Mouse (Mus musculus) lung, postnatal 0 days (tissue): ENCODE results near the gene Kyat3. TPM values are rescaled to one million over a fixed set of nuclear protein-coding genes. Genes with fewer than 3 reads are reported as not detected.
"Not testable (repeated sequence)": the region's sequence is repeated elsewhere in the genome, so short reads cannot be mapped to it uniquely, and the experiment has no call there.

Experiments used
- ATAC-seq: fragments of 200-750 bp; cut with Nextera tagmentation; 2 replicates; pipeline ENCODE4 v1.8.0; 2017; ENCODE audit warnings: moderate library complexity
- DNase-seq: peaks from one replicate; pipeline ENCODE4 v3.0.0-alpha.2; 2016; ENCODE audit warnings: low spot score
- H3K27ac ChIP-seq: fragments of 300-500 bp; sonication (generic); 2 replicates; pipeline ENCODE4 v1.5.1; 2014; ENCODE audit warnings: antibody characterized with exemption, mild to moderate bottlenecking, low read length, mixed read lengths
- H3K27me3 ChIP-seq: fragments of 300-500 bp; sonication (generic); replicated peaks from 2 replicates; pipeline ENCODE4 v1.6.1; 2014; ENCODE audit warnings: low read length, mixed read lengths; ENCODE audit not compliant: insufficient read depth
- H3K36me3 ChIP-seq: fragments of 300-500 bp; sonication (generic); 2 replicates; pipeline ENCODE4 v1.6.1; 2014; ENCODE audit warnings: low read length, mixed read lengths; ENCODE audit not compliant: insufficient read depth
- H3K4me1 ChIP-seq: fragments of 300-500 bp; sonication (generic); 2 replicates; pipeline ENCODE4 v1.6.1; 2014; ENCODE audit warnings: antibody characterized with exemption, low read depth, low read length, mixed read lengths; ENCODE audit not compliant: insufficient read depth
- H3K4me2 ChIP-seq: fragments of 300-500 bp; sonication (generic); replicated peaks from 2 replicates; pipeline ENCODE4 v1.6.1; 2014; ENCODE audit warnings: low read depth, mild to moderate bottlenecking, low read length, moderate library complexity, mixed read lengths
- H3K4me3 ChIP-seq: fragments of 300-500 bp; sonication (generic); 2 replicates; pipeline ENCODE4 v1.5.1; 2014; ENCODE audit warnings: low read depth, low read length
- H3K9ac ChIP-seq: fragments of 300-500 bp; sonication (generic); replicated peaks from 2 replicates; pipeline ENCODE4 v1.6.1; 2014; ENCODE audit warnings: low read depth, mild to moderate bottlenecking
- H3K9me3 ChIP-seq: fragments of 300-500 bp; sonication (generic); 2 replicates; pipeline ENCODE4 v1.6.1; 2016; ENCODE audit warnings: low read length, mixed read lengths
- CTCF ChIP-seq: IDR thresholded peaks from 2 replicates; pipeline ENCODE4 v1.5.1; 2016; ENCODE audit warnings: antibody characterized with exemption, mild to moderate bottlenecking
- EP300 ChIP-seq: IDR thresholded peaks from 2 replicates; pipeline ENCODE4 v1.6.1; 2016; ENCODE audit warnings: antibody characterized with exemption, mild to moderate bottlenecking, control low read depth
- WGBS: fragments of 180-500 bp; shearing (Covaris S2); extraction: QIAGEN DNeasy Blood & Tissue Kit; methylation state at CpG from one replicate; pipeline ENCODE4 v1.1.7; 2014; 5-methylcytosine and 5-hydroxymethylcytosine counted together
- polyA plus RNA-seq: library from polyadenylated mRNA; unstranded; fragments of >200 nt; fragmentation: Nextera tagmentation; extraction: Ambion mirVana; gene quantifications from 2 replicates; pipeline ENCODE4 v1.2.1, GENCODE M21; 2015

Gene Kyat3
- polyA plus RNA-seq, 1 experiment from 2014 or later: 4.6 TPM

- peak overlapping the region; percentile 48 for H3K9ac ChIP-seq
- no peak for ATAC-seq
- DNase-seq: no peak
- WGBS: 15% methylated on average over 15 of the region's 15 CpGs
- H3K4me2 ChIP-seq: peak overlapping the region; percentile 77
- no peaks in the 10 kb centered on the region for H3K36me3 ChIP-seq
- peak overlapping the region; percentile 87 for H3K27ac ChIP-seq
- peaks cover 8% of the 10 kb centered on the region; the same call in 1 of the 2 replicates for H3K4me1 ChIP-seq
- H3K4me3 ChIP-seq: peak overlapping the region; percentile 43
- no peaks in the 10 kb centered on the region for H3K9me3 ChIP-seq
- no peaks in the 10 kb centered on the region for H3K27me3 ChIP-seq
- TF ChIP-seq EP300: no peak
- no peak for TF ChIP-seq CTCF
These were observed 647 bp downstream of the Kyat3 start for GRCm38 (mm10) chr3:142701407-142701989.

- H3K36me3 ChIP-seq: no peaks in the 10 kb centered on the region
These were observed 6.0 kb downstream of the Kyat3 start for GRCm38 (mm10) chr3:142706581-142707444.

GRCm38 (mm10) chr3:142708181-142708848 lies 7.5 kb downstream of the Kyat3 start:
- not testable (repeated sequence) for H3K4me2 ChIP-seq

More at GRCm38 (mm10) chr3:142706581-142707444, 6.0 kb downstream of the Kyat3 start:
- WGBS: 89% methylated on average over 17 of the region's 17 CpGs
- ATAC-seq (no peak), DNase-seq (no peak)
- Histone ChIP-seq H3K4me2 (no peak overlapping the region), H3K4me1 (peaks cover under 1% of the 10 kb centered on the region; the same call in 1 of the 2 replicates), H3K9me3 (no peaks in the 10 kb centered on the region), H3K9ac (no peak overlapping the region), H3K4me3 (no peak overlapping the region), H3K27ac (no peak overlapping the region), H3K27me3 (no peaks in the 10 kb centered on the region)
- TF ChIP-seq EP300: no peak
- no peak for TF ChIP-seq CTCF

GRCm38 (mm10) chr3:142708849-142709419 lies 8.1 kb downstream of the Kyat3 start:
- 42% methylated on average over 13 of the region's 13 CpGs for WGBS
- H3K4me1 ChIP-seq: no peaks in the 10 kb centered on the region
- no peaks in the 10 kb centered on the region for H3K9me3 ChIP-seq
- H3K36me3 ChIP-seq: no peaks in the 10 kb centered on the region
- no peaks in the 10 kb centered on the region for H3K27me3 ChIP-seq
- H3K27ac ChIP-seq: no peak overlapping the region
- H3K9ac ChIP-seq: no peak overlapping the region
- peak; percentile 56 for ATAC-seq
- peak; percentile 82 for DNase-seq
- H3K4me3 ChIP-seq: no peak overlapping the region
- TF ChIP-seq CTCF (peak; percentile 86), EP300 (no peak)
- no peak overlapping the region for H3K4me2 ChIP-seq

More at GRCm38 (mm10) chr3:142708181-142708848, 7.5 kb downstream of the Kyat3 start:
- not testable (repeated sequence) for H3K27ac ChIP-seq, DNase-seq, H3K4me1 ChIP-seq, H3K4me3 ChIP-seq, H3K9me3 ChIP-seq, H3K27me3 ChIP-seq, H3K9ac ChIP-seq, H3K36me3 ChIP-seq
- ATAC-seq: peak; percentile 12; the same call in 1 of the 2 replicates
- 79% methylated on average over 11 of the region's 13 CpGs for WGBS

GRCm38 (mm10) chr3:142710360-142711007 lies 9.6 kb downstream of the Kyat3 start:
- 15% methylated on average over 10 of the region's 10 CpGs for WGBS
- H3K36me3 ChIP-seq: no peaks in the 10 kb centered on the region
- ATAC-seq: peak; percentile 56

More at GRCm38 (mm10) chr3:142710360-142711007, 9.6 kb downstream of the Kyat3 start:
- peak; percentile 78 for DNase-seq
- peak overlapping the region; percentile 29; the same call in 1 of the 2 replicates for H3K4me2 ChIP-seq
- no peak overlapping the region for H3K4me3 ChIP-seq
- no peaks in the 10 kb centered on the region for H3K9me3 ChIP-seq
- H3K9ac ChIP-seq: no peak overlapping the region
- no peak overlapping the region for H3K27ac ChIP-seq
- TF ChIP-seq EP300 (no peak), CTCF (peak; percentile 81)
- H3K4me1 ChIP-seq: no peaks in the 10 kb centered on the region
- H3K27me3 ChIP-seq: no peaks in the 10 kb centered on the region
